Mouse (Mus musculus) adrenal gland, postnatal 25 days (tissue): Measurements from ENCODE around the gene Zhx3. TPM values are rescaled to one million over a fixed set of nuclear protein-coding genes. Genes with fewer than 3 reads are reported as not detected.

Experiments used
- DNase-seq: peaks from one replicate; pipeline ENCODE4 v3.0.0; 2021; ENCODE audit warnings: mixed read lengths
- total RNA-seq: library from RNA; stranded (reverse); gene quantifications from 2 replicates; pipeline ENCODE4 v1.2.3, GENCODE M21; 2021

The Zhx3 gene
- total RNA-seq, 1 experiment from 2014 or later, result 147 TPM

DNA sequence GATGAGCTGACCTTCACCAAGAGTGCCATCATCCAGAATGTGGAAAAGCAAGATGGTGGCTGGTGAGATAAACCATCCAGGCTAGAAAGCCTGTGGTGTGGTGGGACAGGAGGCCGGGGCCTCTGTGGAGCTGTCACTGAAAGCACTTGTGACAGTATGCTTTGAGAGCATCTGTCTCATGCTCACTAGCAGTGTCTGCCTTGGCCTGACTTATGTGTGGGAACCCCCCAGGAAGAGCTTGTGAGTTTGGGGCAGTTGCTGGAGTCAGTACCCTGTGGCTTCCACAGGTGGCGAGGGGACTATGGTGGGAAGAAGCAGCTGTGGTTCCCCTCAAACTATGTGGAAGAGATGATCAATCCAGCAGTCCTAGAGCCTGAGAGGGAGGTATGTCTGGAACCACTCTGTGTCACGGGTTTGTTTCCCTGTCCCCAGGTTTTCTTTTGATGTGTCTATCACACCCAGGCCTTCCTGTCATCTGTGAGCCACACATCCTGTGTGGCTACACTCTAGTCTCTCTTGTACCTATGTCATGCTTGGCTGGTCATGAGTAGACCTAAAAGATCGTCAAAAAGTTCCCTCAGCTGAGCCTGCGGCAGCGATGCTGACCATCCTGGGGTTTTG lies 116.1 kb downstream of the Zhx3 start:
- no peak for DNase-seq

DNA sequence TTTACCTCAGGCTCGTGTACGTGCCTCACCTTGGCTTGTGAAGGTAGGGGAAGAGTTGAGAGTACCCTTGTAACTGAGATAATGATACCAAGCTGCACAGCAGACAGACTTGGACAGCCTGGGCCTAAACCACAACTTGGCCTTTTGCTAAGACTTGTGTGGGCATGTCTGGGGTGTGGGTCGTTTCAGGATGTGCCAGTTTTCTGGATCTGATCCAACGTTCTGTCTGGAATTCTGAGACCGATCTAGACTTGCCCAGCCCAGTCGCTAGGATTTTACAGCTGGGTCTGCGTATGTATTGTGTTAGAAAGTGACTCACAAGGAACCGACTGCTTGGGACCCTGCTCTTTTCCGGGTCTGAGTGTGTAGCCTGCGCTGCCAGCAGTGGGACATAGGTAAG lies 125.7 kb downstream of the Zhx3 start:
- DNase-seq, result no peak

DNA sequence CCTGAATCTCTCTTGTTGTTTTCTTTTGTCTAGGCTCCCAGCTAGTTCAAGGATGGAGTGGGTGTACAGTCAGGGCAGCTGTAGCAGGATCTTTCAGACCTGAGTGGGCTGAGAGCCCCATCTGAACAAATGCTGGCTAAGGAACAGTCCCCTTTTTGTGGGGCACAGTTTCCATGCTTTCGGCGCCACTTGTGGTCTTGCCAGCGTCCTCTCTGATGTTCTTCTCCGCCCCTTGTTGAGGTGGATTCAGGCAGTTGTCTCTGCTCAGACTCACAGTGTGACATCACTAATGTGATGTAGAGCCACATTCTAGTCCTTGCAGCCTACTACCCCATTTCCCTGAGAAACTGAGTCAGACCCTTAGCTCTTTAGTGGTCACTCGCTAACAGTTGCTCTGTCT lies 126.2 kb downstream of the Zhx3 start:
- DNase-seq, result no peak

DNA sequence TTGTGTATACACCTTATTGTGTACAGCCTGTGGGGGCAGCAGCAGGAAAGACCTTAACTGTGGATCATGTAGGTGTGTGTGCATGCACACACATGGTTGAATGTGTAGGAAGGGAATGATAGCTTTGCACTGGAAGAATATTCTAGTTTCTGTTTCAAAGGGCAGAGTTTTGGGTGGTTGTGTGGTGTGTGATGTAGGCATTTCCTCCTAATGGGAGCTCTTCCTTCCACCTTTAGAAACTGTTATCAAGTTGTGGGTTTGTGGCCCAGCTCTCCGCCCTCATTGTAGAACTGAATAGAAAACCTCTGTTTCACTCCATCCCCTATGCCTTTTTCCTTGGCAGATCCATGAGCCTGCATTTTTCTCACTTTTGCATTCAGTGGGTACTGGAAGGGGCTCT lies 127.3 kb downstream of the Zhx3 start:
- DNase-seq, result no peak

DNA sequence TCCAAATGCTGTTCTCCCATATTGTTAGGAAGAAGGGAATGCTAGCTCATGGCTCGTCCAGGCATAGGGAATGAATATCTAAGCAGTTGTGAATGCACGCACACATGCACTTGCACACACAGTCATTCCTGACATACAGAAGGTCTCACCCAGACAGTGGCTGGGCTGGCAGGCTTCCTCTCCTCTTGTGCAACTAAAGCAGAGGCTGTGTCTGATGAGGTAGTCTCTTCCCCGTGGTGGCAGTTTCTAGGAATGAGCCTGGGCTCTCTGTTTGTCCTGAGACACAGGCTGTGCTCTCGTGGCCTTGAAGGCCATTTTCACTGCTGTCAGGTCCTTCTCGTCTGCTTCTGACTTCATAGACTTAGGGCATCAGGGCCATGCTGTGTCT lies 128.0 kb downstream of the Zhx3 start:
- DNase-seq, result peak; percentile 56

DNA sequence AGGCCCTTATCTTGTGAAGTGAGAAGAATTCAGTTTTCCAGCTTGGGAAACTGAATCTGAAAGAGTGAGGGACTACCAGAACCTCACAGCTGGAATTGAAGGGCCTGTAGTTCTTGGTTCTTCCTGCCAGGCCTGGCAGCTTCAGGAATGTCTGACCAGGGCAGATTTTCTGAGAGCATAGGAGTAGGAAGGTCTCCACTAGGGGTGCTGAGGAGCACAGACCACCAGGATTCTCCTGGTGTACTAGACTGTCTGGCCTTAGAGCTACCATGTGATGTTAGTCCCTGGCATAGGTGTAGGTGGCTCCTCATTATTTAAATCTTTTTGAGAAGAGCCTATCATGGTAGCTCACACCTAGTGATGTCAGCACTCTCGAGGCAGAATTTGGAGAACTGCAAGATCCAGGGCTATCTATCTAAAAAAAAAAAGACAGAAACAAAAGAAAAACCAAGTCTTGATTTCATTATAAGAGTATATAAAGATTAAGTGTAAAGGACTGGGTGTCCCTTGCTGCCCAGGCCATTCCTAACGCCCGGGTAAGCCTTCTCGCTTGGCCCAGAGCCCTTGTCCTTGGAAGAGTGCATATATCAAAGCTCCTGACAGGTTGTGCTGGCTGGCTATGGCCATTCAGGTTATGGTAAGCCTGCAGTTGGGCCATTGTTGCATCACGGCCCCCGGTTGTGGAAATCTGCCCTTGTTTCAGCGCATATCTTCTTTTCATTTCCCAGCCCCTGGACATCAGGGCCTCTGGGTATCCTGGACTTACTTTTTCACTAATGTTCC lies 128.6 kb downstream of the Zhx3 start:
- DNase-seq, result peak; percentile 74

DNA sequence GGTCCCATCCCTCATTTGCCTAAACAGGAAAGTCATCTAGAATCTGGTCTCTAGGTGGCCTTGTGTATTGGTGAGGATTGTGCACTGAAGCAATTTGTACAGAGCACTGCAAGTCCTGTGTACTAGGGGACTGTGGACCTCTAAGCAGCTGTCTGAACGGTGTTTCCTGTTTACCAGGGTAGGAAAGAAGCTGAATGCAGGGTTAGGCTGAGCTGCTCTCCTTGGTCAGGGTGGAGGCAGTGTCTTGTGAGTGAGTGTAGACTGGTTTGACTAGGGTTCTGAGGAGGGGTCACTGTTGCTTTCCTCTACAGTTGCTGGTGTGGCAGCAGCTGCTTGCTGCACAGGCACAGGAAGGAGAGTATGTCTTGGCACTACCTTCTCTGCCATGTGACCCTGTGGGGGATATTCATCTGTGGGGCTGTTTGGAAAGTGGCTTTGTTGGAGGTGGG lies 130.6 kb downstream of the Zhx3 start:
- DNase-seq, result peak; percentile 3

DNA sequence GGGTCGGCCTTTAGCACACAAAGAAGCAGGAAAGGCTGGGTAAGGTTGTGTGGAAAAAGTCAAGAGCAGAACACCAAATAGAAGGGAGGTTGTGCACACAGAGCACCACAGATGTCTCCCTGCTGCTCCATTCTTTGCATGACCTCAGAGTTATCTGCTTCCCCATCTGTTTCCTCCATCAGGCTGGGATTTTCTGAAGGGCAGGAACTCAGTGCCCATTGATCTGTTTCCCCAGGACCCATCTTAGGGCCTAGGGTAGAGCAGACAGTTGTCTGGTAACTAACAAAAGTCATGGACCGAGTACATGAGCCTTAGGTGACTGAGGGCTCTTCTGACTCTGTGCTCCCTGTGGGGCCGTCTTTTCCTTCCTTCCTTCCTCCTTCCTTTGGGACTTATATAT lies 131.2 kb downstream of the Zhx3 start:
- no peak for DNase-seq

DNA sequence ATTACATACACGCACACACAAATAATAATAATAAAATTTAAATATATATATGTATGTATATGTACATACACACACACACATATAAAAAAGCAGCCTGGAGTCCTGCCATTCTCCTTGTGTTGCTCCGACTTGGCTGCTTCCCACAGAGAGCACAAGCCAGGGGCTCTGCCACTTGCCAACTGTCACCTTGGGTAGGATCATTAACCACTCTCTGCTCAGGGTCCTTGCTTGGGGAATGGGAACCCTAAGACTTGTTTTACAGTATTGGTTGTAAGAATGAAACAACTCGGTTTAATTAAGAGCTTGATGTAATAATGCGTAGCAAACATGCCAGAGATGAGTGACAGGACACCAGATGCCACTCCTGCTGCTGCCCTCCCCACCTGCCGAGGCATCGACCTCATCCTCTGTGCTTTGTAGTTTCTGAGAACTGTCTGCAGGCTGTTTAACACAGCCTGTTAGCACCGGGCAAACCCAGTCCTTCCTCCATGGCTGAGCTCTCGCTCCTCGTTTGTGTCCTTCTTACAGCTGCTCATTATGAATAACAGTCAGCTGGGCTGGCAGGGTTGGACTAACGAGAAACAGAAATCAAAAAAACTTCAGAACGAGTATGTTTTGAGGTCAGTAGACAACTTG lies 132.2 kb downstream of the Zhx3 start:
- peak; percentile 0 for DNase-seq

DNA sequence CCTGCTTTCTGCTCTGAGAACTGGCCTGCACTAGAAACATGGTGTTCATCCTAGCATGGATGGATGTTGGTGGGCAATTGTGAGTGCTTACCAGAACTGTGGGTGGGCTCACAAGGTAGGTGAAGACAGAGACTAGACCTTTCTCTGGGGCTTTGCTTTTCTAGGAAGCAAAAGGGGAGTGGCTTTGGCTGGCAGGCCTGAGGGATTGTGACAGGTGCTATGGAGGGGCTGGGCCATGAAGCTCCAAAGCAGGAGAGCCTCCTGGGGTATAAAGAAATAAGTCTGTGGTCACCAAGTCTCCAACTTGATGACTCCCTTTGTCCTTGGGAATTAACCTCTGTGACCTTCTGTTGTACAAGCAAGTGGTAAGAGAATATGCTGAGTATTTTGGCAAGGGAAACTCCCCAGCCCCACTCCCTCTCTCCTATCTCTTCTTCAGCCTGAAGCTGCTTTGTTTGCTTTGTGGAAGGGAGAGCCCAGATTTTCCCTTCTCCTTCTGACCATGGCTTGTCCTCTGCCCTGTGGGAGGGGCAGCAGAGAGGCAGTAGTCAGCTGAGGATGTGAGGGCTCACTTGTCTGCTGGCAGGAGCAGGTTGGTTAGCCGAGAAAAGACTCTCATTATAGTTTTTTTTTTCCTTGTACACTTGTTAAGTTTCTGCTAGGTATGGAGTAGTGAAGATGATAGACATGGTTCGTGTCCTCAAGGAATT lies 133.0 kb downstream of the Zhx3 start:
- DNase-seq, result peak; percentile 1

DNA sequence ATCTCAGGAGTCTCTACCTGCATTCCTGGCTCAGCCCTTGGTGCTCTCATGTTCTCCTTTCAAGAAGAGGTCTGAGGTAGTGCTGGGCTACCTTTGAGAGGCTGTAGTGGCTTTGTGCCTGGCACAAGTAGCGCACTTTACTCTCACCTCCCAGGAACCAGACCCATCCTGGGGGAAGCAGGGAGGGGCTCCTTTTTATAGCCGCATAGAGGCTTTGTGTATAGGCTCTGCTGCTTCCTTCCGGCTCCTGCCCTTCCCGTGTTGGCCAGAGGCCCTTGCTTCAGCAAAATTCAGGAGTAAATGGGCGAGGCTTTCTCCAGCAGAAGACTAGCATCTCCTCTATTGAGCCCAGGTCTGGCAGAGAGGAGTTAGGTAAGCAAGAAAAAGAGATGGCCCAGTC lies 134.4 kb downstream of the Zhx3 start:
- peak; percentile 2 for DNase-seq

DNA sequence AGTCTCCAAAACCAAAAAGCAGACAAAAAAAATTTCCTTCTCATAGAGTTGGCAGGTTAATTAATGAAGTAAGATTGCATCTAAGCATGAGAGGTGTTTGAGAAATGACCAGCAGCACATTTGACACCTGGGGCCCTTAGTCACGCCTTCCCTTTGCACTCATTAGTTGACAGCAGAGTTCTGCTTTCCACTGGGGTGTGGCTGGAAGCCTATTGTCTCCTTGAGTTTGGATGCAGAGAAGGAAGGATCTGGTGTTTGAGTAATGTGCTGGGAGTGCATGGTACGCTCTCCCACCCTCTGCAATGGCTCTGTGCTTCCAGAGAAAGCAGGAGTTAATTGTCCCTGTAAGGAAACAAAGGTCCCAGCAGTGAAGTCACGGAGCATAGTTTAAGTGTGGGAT lies 136.3 kb downstream of the Zhx3 start:
- no peak for DNase-seq

DNA sequence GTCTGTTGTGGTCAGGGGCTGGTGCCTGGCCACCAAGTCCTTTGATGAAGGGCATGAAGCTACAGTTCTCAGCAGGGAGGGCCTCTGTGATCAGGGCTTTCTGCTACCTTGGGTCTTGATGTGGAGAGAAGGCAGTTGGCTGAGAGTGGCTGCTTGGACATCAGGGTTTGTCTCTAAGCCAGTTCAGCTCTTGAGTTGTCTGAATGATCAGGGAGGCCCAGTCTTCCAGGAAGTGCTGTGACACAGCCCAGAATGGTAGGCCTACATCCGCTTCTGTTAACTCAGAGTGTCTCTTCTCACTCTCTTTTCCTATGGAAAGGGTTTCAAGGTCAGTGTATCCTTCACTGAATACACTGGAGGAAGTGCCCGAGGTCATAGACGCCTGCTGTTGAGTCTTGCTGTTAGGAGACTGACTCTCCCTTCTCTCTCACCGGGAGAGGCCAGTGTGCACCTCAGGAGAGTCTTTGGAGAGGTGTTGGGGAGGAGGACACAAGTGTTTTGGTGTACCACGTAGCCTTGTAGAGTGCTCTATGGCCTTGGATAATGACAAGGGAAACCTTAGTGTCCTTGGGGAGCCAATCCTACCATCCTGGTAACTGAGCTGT lies 137.0 kb downstream of the Zhx3 start:
- DNase-seq, result no peak

DNA sequence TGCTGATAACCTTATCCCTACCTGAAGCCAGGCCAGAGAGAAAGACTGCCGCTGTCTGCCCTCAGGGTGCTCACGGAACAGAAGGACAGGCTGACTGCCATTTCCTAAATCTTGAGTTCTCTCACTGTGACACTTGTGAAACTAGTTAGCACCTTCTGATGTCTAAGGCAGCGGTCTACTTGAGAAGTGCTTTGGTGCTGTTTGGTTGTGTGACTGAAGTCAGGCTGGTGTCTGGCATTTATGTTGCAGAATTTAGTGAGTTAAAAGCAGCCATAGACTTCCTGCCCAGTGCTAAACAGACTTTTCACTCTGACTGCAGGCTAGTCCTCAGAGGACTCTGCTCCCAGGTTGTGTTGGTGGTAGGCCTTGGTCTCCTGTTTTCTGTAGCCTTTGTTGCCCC lies 138.5 kb downstream of the Zhx3 start:
- DNase-seq, result no peak

DNA sequence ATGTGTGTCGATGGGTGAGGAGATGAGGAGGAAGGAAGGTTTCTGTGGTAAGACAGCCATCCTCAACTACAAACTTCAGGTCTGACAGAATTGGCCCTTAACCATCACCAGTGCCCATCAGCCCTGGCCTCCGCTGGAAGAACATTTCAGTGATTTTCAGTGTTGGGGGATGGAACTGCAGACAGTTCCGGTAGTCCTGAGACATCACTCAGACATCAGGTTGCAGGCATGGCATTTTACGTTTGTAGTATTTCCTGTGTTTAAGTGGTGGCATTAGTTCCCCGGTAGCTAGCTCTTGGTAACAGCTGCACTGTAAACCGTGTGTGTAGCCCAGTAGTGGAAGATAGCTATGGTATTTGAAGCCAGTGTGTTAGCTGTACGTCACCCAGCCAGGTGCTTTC lies 139.7 kb downstream of the Zhx3 start:
- DNase-seq, result no peak

DNA sequence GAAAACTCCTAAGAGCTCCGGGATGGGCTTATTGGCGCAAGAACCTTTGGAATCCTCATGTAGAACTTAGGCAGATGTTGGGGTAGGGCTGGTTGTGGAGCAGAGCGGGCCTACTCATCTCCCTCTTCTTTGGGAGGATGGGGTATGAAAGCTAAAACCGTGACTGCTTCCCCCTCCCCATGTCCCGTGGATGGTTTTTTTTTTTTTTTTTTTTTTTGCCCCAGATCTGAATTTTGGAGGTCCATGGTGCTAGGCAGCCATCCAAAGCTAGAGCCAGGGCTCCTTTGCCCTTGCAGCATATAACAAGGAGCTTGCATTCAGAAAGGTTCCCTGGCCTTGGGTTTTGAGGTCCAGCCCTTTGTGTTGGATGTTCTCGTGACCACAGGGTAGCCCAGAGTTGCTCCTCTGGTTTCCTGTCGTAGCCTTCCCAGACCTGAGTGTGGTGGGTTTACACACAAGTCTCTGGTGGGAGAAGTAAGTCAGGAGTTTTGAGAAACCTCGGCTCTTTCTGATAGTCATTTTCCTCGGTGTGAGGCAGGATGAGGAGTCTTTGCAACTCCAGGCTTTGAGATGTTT lies 140.3 kb downstream of the Zhx3 start:
- no peak for DNase-seq

DNA sequence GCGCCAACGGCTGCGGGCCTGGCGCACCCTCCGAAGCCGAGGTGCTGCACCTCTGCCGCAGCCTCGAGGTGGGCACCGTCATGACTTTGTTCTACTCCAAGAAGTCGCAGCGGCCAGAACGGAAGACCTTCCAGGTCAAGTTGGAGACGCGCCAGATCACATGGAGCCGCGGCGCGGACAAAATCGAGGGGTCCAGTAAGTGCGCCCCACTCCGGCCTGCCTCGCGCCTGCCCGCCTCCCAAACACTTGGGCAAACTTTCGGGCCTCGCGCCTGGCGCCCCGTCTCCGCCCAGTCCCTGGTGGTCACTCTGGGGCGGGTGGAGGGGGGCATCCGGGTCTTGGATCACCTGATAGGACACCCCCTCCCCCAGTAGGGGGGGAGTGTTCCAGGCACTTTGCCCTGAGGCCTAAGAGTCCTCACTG lies 140.9 kb downstream of the Zhx3 start:
- peak; percentile 59 for DNase-seq

DNA sequence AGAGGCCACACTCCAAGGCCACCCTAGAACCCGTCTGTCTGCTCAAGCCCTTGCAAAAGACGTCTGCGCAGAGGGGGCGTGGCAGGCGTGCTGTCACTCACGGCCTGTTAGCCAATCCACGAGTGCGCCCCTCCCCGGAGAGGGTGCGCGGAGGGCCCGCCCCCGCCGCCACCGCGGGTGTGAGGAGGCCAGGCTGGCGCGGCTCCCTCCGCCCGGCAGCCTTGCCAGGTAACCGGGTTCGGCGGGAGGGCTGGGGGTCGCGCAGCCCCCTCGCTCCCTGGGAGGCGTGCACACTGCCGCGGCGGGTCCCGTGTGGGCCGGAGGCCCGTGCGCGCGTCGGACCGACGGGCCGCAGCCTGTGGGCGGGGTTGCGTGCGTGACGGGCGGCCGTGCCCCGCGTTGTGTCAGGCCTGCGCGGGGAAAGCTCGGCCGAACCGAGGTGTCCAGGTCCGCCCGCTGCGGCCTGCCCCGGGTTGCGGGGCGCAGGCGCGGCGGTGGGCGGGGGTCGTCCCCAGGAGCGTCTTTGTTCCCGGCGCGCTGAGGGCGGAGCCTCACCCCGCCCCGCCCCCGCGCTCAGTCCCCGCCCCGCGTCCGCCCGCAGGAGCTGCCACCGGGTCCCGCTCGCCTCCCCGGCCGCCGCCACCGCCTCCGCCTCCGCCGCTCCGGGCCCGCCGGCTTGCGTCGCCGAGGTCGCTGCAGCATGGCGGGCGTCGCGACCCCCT lies 141.5 kb downstream of the Zhx3 start, which contains the start of gene Plcg1:
Plcg1 (plus strand) TSS at position 184 of the 722 bp plus-strand sequence.
- peak; percentile 94 for DNase-seq

DNA sequence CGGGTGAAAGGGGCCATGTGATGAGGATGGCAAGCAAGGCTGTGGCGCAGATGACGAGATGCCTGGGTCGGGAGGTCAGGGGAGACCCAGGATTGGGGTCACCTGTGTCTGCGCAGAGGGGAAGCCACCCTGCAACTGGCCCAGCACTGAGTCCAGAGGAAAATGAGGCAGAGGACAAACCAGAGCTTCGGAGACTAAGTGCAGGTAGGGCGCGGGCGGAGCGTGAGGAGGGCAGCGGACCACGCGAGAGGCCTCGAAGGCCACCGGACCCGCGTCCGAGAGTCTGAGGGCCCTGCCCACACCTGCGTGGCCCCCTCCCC lies 142.0 kb downstream of the Zhx3 start:
- DNase-seq, result no peak

DNA sequence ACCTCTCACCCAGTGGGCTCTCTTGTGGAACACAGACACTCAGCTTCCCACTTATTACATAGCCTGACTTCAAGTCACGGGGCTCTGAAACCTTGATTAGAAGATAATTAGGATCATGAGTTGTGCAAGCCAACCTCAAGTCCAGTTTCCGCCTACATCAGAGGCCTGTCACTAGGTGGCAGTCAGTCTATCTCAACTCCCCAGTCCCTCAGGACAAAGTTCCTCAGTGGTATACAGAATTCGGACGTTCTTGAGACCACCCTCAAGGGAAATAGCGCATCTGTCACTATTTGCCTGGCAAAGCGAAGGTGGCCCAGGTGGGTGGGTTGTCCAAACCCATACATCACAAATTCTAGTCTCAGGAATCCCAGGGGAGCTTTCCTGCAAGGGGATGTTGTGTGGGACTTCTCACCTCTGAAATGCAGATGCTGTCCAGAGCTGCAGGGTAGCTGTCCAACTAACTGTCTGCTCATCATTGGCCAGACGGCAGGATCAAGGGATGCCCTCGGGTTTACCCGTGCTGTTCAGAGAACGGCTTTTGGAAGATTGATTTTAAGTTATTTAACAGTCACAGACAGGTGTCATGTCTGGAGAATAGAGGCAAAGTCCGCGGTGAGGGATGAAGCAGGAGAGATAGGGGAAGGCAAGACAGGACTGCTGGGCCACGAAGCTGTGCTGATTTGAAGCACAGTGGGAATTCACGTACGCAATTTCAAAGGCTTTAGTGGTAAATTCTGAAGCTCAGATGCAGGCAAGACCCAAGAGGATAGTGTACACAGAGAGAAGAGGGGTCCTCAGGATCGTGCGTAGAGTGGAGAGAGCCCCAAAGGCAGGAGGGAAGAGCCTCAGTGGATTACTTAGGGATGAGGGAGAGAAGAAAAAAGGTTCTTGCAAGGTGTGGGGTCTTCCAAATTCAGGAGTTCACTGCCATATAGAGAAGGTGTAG lies 142.7 kb downstream of the Zhx3 start:
- no peak for DNase-seq
